Mouse (Mus musculus) ZHBTc4 (cell line): Measurements from ENCODE around the gene Itgb8.

Experiments used
- DNase-seq: peaks from one replicate; pipeline ENCODE4 v3.0.0-alpha.2; 2011; ENCODE audit warnings: low read depth, low spot score

Itgb8 gene

DNA sequence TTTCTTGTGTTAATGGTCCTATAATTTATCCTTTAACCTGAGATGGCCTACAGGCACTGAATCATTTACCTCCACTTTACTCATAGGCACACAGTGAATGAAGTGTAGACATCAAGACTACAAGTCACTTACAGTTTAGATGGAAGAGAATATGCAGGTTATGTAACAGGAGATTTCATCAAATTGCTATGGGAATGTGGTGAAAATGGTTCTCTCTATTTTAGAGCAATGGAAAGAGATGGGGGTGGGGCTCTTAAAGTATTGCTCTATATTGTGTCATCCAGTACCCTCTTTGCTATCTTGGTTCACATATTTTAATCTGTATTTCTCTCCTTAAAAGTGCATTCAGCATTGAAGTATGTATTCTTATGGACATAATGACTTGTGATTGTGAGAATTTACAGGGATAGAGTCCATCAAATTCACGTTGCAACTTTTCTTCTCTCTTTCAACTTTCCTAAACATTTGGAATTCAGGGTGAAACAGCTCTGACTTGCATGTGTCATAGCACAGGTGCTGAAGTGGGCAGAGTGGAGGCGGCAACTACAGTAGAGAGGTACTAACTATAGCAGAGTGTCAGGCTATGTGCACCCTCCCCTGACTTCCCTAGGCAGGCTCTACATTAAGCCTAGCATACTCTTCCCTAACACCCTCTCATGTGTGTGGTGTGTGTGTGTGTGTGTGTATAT, 29.1 kb downstream of the Itgb8 start:
- DNase-seq, result no peak

DNA sequence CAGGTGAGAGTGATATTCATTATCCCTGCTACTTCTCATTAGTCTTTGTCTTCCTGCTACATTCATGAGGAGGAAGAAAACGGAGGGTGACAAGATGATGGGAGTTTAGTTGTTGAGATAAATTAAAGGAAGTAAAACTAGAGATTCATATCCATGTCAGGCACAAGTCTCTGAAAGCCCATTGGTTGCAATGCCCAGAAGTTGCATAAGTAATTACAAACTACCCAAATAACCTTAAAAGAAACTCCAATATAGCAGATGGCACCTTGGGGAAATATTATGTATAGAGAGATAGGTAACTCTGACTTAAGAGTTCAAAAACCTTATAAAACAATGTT, 31.2 kb downstream of the Itgb8 start:
- DNase-seq, result no peak

DNA sequence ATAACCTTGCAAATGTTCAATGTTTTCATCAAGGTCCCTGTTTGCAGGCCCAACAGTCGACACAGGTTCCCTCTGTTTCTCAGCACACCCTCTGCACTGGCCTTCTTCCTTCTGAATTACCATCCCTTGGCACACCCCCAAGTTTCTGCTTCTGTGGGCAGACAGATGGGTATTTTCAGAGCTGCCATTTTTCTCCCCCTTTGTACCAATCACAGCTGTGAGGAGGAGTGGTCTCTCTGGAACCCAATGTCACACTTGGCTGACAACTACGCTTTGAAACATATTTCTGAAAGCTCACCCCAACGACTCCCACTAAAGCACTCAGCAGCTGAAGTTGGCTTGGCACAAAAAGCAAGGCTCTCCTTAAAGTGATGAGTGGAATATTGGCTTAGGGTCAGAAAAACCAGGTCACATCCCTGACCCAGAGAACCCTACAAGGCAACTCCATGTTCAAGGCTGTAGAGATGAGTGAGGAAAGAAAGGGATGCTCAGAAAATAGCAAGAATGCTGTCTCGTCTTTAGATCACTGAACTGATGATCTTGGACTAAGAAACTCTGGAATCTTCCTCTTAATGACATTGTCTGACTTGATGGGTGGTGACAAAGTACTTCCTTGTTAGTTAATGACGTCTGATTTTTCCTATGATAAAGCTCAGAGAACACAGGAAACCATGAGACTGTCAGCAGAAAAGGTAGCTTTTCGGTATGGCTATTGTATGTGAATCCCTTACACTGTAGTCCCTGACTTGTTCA, 31.7 kb downstream of the Itgb8 start:
- no peak for DNase-seq

DNA sequence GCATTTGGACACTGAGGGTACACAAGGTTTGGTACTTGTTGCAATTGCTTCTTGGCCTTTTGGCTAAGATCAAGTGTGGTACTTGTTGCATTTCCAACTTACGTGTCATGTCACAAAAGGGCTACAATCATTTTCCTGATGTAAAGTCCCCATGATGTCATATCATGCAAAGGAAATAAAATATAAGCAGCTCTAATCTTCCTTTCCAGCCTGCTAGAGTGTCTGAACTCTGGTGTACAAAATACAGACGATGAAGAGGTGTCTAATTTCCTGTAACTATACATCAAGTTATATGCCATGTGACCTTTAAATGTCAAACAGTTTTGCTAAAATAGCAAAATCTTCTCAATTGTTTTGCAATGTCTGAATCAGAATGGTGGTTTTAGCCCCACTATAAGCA, 34.2 kb downstream of the Itgb8 start:
- DNase-seq, result no peak

DNA sequence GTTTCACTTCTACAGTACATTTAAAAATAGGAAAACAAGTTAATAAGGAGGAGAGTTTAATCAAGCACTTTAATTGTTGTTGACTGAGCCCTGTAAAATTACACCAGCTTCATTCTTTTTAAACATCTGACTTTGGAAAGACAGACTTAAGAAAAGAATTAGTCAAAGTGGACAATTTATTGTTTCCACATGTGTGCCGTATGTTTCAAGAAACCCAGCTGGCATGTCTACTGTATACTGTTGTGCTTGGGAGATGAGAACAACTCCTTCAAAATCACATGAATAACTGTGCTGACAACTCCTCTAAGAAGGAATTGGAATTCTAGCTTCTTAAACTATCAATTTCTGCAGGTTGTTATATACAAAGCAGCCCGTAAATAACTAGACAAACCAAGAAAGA, 35.8 kb downstream of the Itgb8 start:
- DNase-seq, result no peak

DNA sequence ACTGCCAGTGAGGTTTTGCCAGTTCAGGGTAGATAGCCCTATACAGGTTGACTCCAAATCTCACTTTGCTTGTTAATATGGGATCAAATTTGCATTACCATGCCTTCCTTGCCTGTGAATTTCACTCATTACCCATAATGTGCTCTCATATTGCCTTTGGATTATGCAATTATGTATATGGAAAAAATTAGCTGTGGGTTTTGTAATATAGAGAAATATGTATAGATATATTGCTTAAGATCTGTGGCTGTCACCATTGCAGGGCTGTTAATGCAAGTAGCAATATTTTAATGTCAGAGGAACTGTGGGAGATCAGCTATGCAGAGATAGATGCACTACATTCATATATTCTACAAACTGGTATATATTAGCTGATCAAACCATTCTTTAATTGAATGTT, 43.5 kb downstream of the Itgb8 start:
- DNase-seq, result no peak

DNA sequence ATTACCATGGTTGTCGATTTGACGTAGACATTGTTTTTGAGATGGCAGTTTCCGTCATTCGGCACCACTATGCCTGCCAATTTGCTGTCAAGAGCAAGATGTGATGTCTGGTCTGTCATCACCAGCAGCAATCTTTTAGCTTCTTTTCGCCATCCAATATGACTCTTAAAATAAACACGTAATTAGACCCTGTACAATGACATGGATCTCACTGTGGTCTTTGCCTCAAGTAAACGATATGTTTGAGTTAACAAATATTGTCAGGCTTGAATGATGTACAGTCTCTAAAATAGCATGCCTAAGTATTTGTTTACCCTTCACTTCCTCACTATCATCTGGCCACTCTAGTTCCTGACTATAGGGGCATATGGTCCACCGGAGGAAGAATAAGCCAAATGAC, 48.8 kb downstream of the Itgb8 start:
- no peak for DNase-seq

DNA sequence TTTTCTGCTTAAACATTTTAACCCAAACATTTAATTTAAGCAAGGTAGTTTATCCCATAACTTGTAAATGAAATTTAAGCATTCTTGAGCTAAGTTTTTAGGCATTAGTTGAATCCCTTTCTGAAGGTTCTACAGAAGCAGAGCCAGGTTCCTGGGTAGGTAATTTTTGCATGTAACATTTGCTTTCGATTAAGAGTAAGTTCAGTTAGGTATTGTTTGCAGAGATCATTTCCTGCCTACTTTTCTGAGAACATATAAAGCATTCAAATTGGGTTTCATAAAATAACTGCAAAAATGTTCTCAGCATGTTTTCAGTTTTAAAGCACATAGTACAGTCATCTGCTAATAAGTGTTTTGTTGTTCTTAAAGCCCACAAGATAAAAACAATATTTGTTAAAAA, 53.2 kb downstream of the Itgb8 start:
- no peak for DNase-seq

DNA sequence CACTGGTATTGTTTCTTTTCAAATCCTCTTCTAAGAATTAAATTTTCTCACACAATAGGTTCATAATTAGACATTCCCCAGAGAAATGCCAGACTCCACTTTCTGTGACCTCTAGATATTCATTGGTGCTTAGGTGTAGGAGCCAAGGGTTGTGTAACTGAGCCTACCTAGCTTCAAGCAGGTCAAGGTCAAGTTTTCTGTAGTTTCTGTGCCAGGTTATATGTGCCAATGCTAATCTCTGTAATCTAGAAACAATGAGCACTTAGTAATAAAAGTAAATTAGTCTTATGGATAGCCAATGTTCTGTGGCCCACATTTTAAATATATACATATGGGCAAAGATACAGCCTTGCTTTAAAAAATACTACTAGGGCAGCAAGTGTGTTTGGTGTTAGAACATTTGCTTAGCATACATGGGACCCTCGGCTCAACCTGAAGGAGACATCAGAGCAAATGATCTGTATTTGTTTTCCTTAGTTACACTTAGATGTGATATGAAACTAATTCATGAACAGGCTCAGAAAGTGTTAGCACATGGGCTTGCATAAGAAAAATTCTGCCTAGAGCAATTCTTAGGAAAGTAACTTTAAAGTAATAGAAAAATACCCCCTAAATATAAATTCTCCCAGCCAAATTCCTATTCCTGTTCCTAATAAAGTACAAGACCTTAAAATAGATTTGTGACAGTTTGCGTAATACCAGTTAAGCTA, 56.2 kb downstream of the Itgb8 start:
- no peak for DNase-seq

DNA sequence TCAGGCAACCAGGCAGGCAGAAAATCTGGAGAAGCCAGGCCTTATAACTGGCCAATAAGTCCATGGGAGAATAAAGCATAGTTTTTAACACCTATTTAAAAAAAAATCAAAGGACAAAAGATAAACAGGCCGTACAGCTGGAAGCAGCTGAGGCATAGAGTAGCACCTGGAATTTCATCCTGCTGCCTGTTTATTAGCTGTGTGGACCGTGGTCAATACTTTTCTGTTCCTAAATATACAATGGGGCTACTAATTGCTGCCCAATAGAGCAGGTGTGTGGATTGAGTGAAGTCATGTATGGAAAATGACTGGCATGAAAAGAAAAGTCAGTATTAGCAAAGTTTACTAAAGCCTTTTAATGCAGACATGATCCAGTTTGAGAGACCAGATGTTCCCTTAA, 62.6 kb downstream of the Itgb8 start:
- no peak for DNase-seq

DNA sequence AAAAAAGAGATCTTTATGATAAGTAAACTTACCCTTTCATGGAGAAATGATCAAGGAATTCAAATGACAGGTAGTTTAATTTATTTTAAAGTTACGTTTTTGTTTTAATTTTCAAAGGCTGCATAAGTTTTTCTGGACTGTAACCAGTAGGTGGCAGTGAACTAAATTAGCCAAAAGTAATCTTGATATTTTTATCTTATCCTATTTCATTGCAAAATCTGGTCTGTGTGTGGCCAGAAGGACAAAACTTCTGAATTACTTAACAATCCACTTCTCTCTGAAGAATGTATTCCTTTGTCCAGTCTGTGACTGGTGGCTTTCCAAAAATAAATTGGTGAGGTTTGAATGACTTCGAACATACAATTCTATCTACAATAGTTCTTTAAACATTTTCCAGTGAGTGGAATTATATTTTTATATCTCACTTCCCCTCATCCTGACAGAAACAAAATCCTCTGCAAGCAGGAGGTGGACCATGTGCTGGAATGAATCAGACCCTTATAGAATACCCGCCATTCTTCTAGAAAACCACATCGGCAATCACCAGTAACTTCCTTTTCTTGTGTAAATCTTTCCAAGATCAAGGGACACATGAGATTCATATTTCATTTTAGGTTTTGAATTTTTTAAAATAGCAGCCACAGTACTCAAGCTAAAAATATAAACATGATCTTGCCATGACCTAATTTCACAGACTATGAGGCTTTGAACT, 68.6 kb downstream of the Itgb8 start:
- no peak for DNase-seq

DNA sequence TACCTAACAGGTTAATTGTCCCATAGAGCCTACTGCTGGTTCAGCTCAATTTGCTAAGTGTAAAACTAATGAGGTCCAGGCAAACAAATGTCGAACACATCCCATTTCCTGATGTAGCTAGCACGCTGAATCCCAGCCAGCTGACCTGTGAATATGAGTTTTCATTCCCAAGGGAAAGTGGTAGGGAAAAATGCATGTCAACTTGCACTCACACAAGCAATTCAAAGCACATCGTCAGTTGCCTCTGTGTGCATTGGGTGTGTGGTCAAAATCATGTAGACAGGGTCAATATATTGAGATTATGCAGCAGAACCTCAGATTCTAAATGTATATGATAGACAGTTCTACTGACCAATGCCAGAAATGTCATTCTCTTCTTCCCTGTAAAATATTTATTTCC, 69.5 kb downstream of the Itgb8 start:
- no peak for DNase-seq

DNA sequence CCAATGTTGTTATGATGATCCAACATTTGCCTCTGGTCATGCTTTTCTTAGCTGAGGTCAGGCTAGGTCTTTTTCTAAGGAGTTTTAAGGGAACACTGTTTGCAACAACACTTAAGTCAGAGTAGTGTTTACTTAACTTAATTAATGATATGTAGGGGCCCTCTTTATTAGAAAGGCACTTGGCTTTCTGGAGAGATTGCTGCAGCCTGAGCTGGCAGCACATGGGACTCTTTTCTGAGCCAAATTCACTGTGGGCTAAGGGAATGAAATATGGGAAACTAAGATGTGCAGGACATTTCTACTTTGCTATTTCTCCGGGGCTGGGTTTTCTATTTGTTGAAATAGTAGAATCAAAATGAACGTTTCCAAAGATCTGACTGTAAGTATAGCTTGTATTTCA, 73.5 kb downstream of the Itgb8 start:
- no peak for DNase-seq

DNA sequence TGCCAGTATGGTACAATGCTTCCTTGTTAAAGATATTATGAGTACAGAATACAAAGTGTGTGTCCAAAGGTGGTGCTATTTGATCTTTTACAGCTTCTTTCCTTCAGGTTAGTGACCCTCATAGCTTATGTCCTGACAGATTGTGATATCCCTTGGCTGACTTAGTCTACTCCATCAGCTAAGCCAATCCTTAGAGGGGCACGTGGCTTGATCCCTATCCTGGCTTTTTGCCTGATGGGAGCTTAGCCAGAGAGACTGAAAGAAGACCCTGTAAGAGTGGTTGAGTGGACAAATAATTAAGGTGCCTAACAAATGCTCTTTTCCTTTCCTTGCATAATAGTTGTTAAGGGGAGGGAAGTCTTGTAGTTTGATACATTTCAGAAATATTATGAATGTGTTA, 73.9 kb downstream of the Itgb8 start:
- no peak for DNase-seq

DNA sequence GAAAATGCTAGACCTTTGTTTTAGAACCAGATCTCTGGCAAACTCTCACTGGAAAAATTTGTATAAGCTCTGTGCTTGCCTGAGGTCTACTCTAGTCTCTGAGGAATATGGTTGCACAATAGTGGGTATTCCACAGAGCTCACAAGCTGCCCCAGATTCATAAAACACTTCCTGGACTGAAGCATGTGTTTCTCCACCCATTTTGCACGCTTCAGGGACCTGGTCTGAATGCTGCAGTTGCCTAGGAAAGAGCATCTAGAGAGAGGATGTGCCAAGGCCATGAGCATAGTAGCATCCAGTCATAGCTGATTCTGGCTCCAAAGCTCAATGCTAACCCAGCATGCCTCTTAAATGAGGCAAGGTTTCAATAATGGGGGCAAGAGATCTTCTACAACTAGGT, 74.4 kb downstream of the Itgb8 start:
- no peak for DNase-seq

DNA sequence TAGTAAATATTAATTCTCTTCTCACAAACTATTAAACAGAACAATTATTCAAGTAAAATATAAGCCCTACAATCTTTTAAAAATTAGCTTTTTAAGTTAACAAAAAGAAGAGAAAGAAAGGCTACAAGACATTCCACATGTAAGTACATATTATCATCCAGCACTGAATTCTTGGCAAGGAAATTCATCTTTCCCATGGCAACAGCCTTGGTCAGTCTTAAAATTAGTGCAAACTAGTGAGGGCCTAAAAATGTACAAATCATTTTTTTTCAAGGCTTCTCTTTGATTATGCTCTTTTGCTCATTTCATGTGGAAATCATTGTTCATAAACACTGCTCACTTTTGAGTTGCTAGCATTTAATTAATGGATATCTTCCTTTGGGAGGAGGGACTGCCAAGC, 77.8 kb downstream of the Itgb8 start:
- DNase-seq, result no peak

DNA sequence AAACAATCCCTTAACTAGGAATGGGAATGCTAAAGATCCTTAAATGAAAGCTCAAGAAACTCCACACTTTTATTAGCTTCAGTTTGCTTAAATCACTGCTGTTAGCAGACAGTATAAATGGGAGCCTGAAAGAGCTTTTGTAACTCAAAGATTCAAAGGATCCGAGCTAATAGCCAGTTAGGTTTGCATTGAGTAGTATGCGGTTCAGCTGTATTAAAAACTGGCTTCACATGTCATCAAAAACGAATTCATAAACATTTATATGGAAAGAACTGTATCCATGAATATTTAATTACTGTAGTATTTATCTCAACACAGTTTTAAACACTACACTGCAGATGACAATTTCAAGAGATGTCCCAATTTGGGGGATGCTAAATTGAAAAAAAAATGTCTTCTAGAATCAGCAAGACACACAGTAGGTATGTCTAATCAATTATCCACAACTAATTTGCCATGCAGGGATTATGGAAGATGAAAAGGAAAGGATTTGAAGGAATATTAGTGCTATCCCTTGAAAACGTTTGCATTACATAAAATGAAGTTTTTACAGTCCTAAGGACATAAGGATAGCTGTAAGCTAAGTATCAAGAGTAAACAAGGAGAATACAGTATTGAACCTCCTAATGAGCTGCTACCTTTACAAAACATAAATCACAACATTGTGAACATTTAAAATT, 79.2 kb downstream of the Itgb8 start:
- no peak for DNase-seq

DNA sequence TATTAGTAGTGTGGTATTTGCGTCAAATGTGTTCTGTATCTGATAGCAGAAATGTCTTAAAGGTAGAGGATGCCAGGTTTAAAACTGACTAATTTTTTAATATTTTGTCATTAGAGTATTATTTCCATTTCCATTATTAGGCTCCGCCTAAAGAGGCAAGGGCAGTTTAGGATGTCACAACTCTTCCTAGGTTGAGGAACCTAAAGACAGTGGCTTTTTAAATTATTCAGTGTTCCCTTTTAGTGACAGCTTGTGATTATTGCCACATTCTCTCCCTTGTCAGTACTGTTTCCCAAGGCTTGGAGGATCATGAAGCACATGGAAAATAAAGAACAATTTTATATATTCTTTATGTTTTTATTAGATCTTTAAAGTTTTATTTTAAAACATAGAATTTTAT, 80.9 kb downstream of the Itgb8 start:
- no peak for DNase-seq

DNA sequence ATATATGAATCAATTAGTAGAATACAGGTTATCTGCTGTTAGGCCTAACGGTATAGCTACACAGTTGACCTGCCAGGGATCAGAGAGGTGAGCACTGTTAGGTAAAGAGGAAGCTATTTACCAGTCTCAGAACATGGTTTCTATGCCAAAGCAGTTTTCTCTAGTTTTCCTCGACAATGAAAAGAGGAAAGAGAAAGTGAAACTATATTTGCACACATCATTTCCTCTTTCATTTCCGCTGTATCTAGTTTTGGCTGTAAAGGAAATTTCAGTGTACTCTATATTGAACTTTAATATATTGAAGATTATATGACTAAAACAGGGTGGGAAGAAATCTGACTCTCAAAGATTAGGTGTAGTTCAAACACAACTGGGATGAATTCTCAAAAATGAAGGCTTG, 81.5 kb downstream of the Itgb8 start:
- DNase-seq, result no peak

DNA sequence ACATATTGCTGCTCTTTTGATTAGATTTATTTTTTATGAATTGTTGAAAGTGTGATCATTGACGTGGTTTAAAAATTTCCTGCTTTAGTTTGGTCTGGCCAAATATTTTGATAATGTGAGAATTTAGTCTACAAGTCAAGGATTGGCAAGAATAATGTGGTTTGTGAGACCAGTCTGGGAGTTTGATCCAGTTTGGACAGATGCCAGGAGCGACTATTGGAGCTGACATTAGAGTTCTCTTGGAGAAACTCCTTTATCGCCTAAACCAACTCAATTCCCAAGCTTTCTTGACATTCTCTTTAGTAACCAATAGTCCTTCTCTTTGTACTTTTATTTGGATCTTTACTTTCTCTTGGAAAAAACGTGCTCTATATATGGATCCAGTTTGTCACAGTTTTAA, 83.0 kb downstream of the Itgb8 start:
- DNase-seq, result no peak

DNA sequence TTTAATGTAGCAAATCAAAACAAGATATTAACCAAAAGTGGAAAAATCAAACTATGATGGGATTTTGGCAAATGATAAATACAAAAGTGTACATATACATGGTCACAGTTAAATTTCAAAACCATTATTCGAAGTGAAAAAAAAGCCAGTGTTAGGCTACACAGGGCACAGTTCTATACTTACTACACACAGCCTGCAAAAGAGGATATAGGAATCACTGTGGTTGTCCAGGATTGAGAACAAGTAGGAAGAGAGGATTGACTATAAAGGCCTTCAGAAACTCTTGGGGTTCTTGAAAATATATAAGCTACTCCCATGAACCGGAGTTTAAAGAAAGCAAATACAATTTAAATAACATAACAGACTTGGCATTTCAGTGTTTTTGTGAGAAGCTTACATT, 87.6 kb downstream of the Itgb8 start:
- DNase-seq, result no peak

DNA sequence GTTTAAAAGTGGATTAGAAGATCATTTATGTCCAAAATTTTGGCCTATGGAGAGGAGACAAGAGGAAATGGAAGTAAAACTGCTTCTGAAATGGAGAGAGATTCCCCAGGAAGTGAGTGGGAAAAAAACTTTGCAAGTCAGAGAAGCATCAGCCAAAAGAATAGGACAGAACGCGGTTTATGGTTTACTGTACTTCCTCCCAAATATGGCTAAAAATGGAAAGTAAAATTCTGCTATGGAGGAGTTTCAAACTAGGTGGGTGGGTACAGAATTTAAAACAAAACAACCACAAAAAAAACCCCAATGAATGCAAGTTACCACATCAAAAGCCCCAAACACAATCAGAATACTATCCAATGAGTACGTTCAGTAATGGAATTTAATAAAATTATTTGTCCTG, 90.8 kb downstream of the Itgb8 start:
- DNase-seq, result no peak
